Mouse (Mus musculus) hindbrain, embryonic 16.5 days (tissue): ENCODE data around the gene Trim9. TPM values are rescaled to one million over a fixed set of nuclear protein-coding genes. Genes with fewer than 3 reads are reported as not detected.
A peak's percentile ranks its signal among the peaks of the same experiment; 100 is the strongest.

Experiments used
- ATAC-seq: fragments of 200-750 bp; cut with Nextera tagmentation; 2 replicates; pipeline ENCODE4 v1.8.0; 2017; ENCODE audit warnings: moderate TSS enrichment, moderate library complexity
- H3K27ac ChIP-seq: fragments of 300-500 bp; sonication (generic); 2 replicates; pipeline ENCODE4 v1.5.1; 2014; ENCODE audit warnings: low read depth, mild to moderate bottlenecking, control low read depth, low read length, moderate library complexity
- H3K27me3 ChIP-seq: fragments of 300-500 bp; sonication (generic); replicated peaks from 2 replicates; pipeline ENCODE4 v1.6.1; 2014; ENCODE audit warnings: low read length; ENCODE audit not compliant: control insufficient read depth, insufficient read depth
- H3K36me3 ChIP-seq: fragments of 300-500 bp; sonication (generic); 2 replicates; pipeline ENCODE4 v1.6.1; 2014; ENCODE audit warnings: mild to moderate bottlenecking, low read length, moderate library complexity, mixed read lengths; ENCODE audit not compliant: control insufficient read depth, insufficient read depth
- H3K4me1 ChIP-seq: fragments of 300-500 bp; sonication (generic); 2 replicates; pipeline ENCODE4 v1.6.1; 2014; ENCODE audit warnings: low read depth, low read length; ENCODE audit not compliant: control insufficient read depth, insufficient read depth
- H3K4me2 ChIP-seq: fragments of 300-500 bp; sonication (generic); 2 replicates; pipeline ENCODE4 v1.6.1; 2014; ENCODE audit warnings: mild to moderate bottlenecking, low read length, control low read depth, moderate library complexity
- H3K4me3 ChIP-seq: fragments of 300-500 bp; sonication (generic); 2 replicates; pipeline ENCODE4 v1.5.1; 2014; ENCODE audit warnings: mild to moderate bottlenecking, low read length, control low read depth, moderate library complexity
- H3K9ac ChIP-seq: fragments of 300-500 bp; sonication (generic); 2 replicates; pipeline ENCODE4 v1.6.1; 2014; ENCODE audit warnings: low read depth, mild to moderate bottlenecking, control low read depth, low read length, moderate library complexity
- H3K9me3 ChIP-seq: fragments of 300-500 bp; sonication (generic); 2 replicates; pipeline ENCODE4 v1.6.1; 2014; ENCODE audit warnings: mild to moderate bottlenecking, low read length, moderate library complexity; ENCODE audit not compliant: control insufficient read depth
- WGBS: fragments of 180-500 bp; shearing (Covaris S2); extraction: QIAGEN DNeasy Blood & Tissue Kit; methylation state at CpG from one replicate; pipeline ENCODE4 v1.1.7; 2014; 5-methylcytosine and 5-hydroxymethylcytosine counted together
- polyA plus RNA-seq: library from polyadenylated mRNA; unstranded; fragments of >200 nt; fragmentation: Nextera tagmentation; extraction: Ambion mirVana; gene quantifications from 2 replicates; pipeline ENCODE4 v1.2.1, GENCODE M21; 2015

Trim9 gene
- polyA plus RNA-seq, 1 experiment from 2014 or later = 98.0 TPM

DNA sequence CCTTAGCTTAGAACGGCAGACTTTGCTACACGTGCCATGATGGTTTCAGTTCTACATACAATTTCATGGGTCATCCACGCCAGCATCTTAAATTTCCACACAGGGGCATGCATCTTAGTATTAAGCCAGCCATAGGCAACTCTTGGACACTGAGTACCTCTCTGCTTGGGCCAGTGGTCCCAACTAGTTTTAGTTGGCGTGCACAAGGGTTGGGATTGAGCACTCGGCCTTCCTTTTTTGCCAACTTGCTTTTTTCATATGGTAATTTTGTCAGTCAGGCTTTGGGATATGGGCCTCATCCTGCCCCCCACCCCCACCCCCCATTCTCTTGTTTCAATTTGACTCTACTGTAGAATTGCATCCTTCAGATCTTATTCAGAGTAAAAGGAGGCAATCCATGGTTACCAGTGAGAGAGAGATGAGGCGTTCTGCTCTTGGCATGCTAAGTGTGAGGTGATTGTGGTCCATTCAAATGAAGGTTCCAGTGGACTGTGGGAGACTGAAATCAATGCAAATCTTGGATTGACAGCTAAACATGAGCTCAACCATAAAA is 14.1 kb downstream of the Trim9 start:
- no peak overlapping the region; the same call in 1 of the 2 replicates for H3K27ac ChIP-seq
- ATAC-seq = peak; percentile 89

DNA sequence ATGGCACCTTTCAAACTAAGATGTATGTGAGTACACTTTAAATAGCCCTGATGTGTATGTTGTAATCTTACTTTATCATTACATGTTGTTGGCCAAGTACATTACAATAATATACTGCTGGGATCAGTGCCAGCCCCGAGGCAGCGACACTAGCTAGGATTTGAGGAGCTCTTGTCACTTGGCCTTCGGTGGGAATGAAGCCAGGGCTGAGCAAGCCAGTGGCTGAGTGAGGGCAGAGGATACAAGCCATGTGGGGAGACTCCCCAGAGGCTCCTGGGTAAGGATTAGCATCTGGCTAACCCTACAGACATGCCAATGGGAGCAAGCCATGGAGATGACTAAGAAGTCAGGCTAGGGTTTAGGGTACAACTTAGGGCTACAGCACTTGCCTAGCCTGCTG is 18.4 kb downstream of the Trim9 start:
- Histone ChIP-seq H3K9me3 (no peaks in the 10 kb centered on the region), H3K4me1 (peaks cover 2% of the 10 kb centered on the region), H3K27me3 (no peaks in the 10 kb centered on the region), H3K27ac (no peak overlapping the region), H3K4me3 (no peak overlapping the region), H3K36me3 (no peaks in the 10 kb centered on the region), H3K4me2 (no peak overlapping the region), H3K9ac (no peak overlapping the region)
- ATAC-seq = no peak
- WGBS = 70% methylated on average over 3 of the region's 3 CpGs

More for the DNA sequence above, 14.1 kb downstream of the Trim9 start:
- H3K9me3 ChIP-seq = no peaks in the 10 kb centered on the region
- no peak overlapping the region for H3K9ac ChIP-seq
- no peak overlapping the region for H3K4me2 ChIP-seq
- no peaks in the 10 kb centered on the region for H3K27me3 ChIP-seq
- H3K36me3 ChIP-seq = no peaks in the 10 kb centered on the region
- H3K4me1 ChIP-seq = peaks cover 4% of the 10 kb centered on the region; the same call in 1 of the 2 replicates
- WGBS = 72% methylated on average over 6 of the region's 6 CpGs
- no peak overlapping the region for H3K4me3 ChIP-seq

DNA sequence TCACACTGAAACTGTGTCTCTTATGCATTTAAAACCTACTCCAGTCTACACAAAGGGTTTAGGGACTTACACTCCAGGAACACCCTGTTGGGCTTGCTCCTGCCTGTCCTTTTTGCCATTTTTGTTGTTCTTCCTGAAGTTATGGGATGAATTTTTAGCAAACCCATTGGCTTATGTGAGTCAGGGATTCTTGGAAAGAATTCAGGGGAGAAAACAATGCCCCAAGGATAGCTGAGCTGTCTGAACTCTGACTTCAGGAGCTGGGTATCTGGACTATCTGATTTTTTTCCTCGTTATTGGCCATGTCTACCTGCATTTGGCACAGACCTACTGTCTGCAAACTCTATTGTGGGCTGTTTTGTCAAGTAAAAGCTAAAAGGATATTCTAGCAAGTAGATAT is 20.5 kb downstream of the Trim9 start:
- WGBS = 86% methylated on average over 1 of the region's 1 CpGs
- no peak overlapping the region for H3K27ac ChIP-seq
- no peaks in the 10 kb centered on the region for H3K36me3 ChIP-seq
- H3K4me3 ChIP-seq = no peak overlapping the region
- no peaks in the 10 kb centered on the region for H3K9me3 ChIP-seq
- peaks cover 2% of the 10 kb centered on the region for H3K4me1 ChIP-seq
- no peak overlapping the region for H3K9ac ChIP-seq
- no peak overlapping the region for H3K4me2 ChIP-seq
- ATAC-seq = no peak
- H3K27me3 ChIP-seq = no peaks in the 10 kb centered on the region

DNA sequence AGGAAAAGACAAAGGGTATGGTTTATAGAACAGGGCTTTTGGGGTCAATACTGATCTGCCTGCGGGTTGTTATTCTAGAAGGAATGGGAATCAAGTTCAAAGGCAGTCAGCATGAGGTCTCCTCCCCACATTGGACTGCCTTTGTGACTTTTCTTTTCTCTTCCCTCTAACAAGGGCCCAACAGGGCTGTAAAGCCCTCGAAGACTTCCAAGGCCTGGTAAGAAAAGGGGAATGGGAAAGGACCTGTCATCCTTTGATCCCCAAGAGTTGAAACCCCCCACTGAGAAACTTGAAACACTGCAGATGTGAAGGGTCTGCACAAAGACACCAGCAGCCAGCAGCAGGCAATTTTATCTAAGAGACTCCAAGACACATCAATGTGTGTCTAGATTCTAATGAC is 21.0 kb downstream of the Trim9 start:
- H3K4me3 ChIP-seq = no peak overlapping the region
- no peaks in the 10 kb centered on the region for H3K27me3 ChIP-seq
- peaks cover 2% of the 10 kb centered on the region for H3K4me1 ChIP-seq
- H3K9ac ChIP-seq = no peak overlapping the region
- no peak overlapping the region for H3K4me2 ChIP-seq
- WGBS = 25% methylated on average over 2 of the region's 2 CpGs
- no peaks in the 10 kb centered on the region for H3K9me3 ChIP-seq
- no peak overlapping the region for H3K27ac ChIP-seq
- no peak for ATAC-seq
- no peaks in the 10 kb centered on the region for H3K36me3 ChIP-seq

DNA sequence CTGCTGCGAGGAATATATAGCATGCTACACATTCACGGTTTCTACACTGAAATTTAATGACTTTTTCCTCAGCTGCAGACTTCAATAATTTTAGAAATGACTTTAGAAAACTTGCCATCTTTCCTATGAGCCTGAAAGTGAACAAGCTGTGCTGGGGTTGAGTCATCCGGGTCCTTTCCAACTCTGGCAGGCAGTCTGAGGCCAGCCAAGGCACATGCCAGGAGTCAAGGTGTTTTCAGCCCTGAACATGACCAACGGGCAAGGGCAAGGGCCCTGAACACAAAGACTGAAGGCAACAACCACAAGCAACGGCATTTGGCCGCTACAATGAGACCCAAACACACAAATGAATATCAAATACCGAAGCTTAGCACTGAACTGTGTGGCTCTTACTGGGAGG is 21.6 kb downstream of the Trim9 start:
- no peaks in the 10 kb centered on the region for H3K27me3 ChIP-seq
- H3K9ac ChIP-seq = no peak overlapping the region
- no peaks in the 10 kb centered on the region for H3K36me3 ChIP-seq
- ATAC-seq = no peak
- 67% methylated on average over 7 of the region's 7 CpGs for WGBS
- H3K4me3 ChIP-seq = no peak overlapping the region
- peaks cover 2% of the 10 kb centered on the region for H3K4me1 ChIP-seq
- no peak overlapping the region for H3K27ac ChIP-seq
- no peak overlapping the region for H3K4me2 ChIP-seq
- H3K9me3 ChIP-seq = no peaks in the 10 kb centered on the region

DNA sequence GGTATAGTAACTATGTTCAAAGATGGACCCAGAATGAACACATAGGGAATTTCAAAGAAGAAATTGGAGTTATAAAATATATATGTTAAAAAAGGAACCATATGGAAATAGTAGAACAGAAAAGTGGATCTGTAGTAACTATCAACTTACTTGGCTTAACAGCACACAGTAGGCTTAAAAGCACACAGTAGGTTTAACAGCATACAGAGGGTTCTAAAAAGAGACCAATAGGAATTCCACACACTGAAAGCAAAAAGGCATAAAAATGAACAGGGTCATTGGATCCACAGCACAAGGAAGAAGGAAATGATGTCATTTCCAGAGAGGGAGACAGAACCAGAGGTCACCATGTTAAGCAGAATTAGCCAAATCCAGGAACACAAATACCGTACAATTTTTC is 24.6 kb downstream of the Trim9 start:
- WGBS = 85% methylated on average over 1 of the region's 1 CpGs
- Histone ChIP-seq H3K36me3 (no peaks in the 10 kb centered on the region), H3K4me3 (no peak overlapping the region), H3K4me2 (no peak overlapping the region), H3K27ac (no peak overlapping the region), H3K4me1 (peaks cover 6% of the 10 kb centered on the region), H3K27me3 (no peaks in the 10 kb centered on the region), H3K9ac (no peak overlapping the region), H3K9me3 (no peaks in the 10 kb centered on the region)
- no peak for ATAC-seq

DNA sequence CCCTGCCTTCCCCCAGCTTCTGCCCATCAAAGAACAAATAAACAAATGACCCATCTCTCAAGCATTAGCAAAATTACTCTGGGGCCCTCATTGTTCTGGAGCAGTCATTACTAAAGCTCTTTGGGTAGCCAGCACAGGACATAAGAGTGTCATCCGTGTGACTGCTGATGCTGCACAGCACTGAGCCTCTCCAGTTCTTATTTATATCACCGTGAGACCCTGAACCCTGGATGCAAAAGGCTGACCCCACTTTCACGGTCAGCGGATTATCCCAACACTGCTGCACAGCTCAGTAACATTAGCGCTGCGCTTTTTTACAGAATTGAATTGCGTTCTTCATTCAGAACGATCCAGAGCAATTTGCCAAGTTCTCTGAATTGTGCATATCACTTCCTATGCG is 31.3 kb downstream of the Trim9 start:
- WGBS = 31% methylated on average over 9 of the region's 9 CpGs
- no peak overlapping the region for H3K4me2 ChIP-seq
- H3K4me3 ChIP-seq = no peak overlapping the region
- H3K9me3 ChIP-seq = no peaks in the 10 kb centered on the region
- H3K9ac ChIP-seq = no peak overlapping the region; the same call in 1 of the 2 replicates
- no peak overlapping the region for H3K27ac ChIP-seq
- H3K36me3 ChIP-seq = no peaks in the 10 kb centered on the region
- peaks cover 3% of the 10 kb centered on the region; the same call in 1 of the 2 replicates for H3K4me1 ChIP-seq
- ATAC-seq = 0 out of 2 replicates have a peak, but pooled peaks have one; percentile 38
- H3K27me3 ChIP-seq = no peaks in the 10 kb centered on the region

DNA sequence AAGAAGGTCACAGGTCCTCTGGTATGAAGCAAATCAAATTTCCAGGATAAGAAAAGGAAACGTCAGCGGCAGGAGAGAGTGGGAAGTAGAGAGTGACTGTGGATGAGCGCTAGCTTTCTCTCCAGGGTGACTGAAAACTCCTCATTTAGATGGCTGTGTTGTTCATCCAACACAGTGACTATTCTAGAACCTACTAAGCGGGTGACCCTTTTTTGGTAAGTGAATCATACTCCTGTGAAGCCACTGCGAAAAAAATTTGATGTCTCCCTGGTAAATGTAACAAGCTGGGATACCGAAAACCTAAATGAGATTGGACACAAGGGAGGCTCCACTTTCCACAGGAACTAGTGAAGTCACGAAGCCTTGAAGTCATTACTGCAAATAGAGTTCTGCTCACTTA is 39.5 kb downstream of the Trim9 start:
- H3K4me2 ChIP-seq = no peak overlapping the region
- no peaks in the 10 kb centered on the region for H3K9me3 ChIP-seq
- peaks cover 8% of the 10 kb centered on the region for H3K4me1 ChIP-seq
- H3K27me3 ChIP-seq = no peaks in the 10 kb centered on the region
- H3K4me3 ChIP-seq = no peak overlapping the region
- no peaks in the 10 kb centered on the region for H3K36me3 ChIP-seq
- ATAC-seq = no peak
- H3K27ac ChIP-seq = no peak overlapping the region
- no peak overlapping the region for H3K9ac ChIP-seq
- WGBS = 91% methylated on average over 7 of the region's 7 CpGs

DNA sequence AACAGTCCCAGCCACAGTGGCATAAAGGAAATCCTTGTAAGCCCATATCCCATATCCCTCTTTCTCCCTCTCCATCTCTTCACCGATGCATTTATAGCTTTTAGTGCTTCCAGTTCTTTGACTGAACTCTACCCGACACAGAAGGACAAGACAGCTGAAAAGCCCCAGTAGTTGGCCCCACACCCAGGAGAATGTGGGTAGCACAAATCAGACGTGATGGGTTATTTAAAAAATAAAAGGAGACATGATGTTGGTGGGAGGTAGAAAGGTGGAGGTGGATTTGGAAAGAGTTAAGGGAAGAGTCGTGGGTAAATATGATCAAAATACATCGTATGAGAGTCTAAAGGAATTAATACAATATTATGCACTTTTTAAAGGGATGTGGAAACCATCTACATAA is 40.4 kb downstream of the Trim9 start:
- Histone ChIP-seq H3K4me1 (peaks cover 9% of the 10 kb centered on the region), H3K4me3 (no peak overlapping the region), H3K27me3 (no peaks in the 10 kb centered on the region), H3K9me3 (no peaks in the 10 kb centered on the region), H3K36me3 (no peaks in the 10 kb centered on the region), H3K27ac (no peak overlapping the region), H3K9ac (no peak overlapping the region), H3K4me2 (no peak overlapping the region)
- 87% methylated on average over 5 of the region's 5 CpGs for WGBS
- no peak for ATAC-seq

DNA sequence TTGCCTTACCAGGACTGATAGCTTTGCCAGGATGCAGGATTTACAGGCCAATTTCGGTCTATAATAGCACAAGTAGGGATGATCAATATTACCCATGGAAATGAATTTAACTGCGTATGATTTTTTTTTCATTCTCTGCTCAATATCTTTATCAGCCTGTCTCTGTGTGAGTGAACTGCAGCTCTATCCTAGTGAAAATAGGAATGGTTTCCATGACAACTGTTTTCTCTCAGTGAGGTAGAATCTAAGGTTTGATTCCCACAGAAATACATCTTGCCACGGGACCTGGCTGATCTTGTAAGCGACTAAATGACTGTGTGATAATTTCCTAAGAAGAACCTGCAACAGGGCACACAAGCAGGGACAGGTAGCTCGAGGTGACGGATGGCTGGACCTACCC is 43.4 kb downstream of the Trim9 start:
- no peaks in the 10 kb centered on the region for H3K36me3 ChIP-seq
- no peak overlapping the region for H3K4me3 ChIP-seq
- H3K27me3 ChIP-seq = no peaks in the 10 kb centered on the region
- peak; percentile 52; the same call in 1 of the 2 replicates for ATAC-seq
- H3K27ac ChIP-seq = peak overlapping the region; percentile 33
- H3K4me1 ChIP-seq = peaks cover 9% of the 10 kb centered on the region
- 58% methylated on average over 6 of the region's 6 CpGs for WGBS
- H3K9ac ChIP-seq = no peak overlapping the region
- H3K4me2 ChIP-seq = no peak overlapping the region
- H3K9me3 ChIP-seq = no peaks in the 10 kb centered on the region
